Mouse (Mus musculus): ENCODE measurements at regions not wholly inside any gene's neighbourhood (a gene's known extent, or its start where the extent isn't known, plus 50 kb on each side); places are given as distances from the start of the nearest gene placed in this dataset.

GRCm38 (mm10) chr2:28287210-28287860, 94.5 kb downstream of the Olfm1 start:
- no peak for ATAC-seq (replicated peaks; ENCODE audit: low FRiP score, low TSS enrichment, poor library complexity, severe bottlenecking)

DNA sequence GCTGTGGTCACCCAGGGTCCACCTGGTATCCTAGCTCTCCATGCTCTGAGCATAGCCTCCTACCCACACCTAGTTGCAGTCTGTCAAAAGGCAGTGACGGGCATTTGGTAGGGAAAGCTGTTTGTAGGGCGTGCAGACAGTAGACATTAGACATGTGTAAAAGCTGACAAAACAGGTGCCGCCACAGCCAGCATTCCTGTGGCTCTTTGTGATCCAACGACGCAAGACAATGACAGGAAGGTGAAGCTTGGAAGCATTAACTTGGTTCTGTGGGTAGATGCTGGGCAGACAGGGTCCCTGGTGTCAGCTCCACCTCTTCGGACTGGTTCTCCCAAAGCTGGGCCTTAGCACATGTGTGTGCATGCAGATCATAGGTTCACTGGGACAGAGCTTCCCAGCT, 96.5 kb downstream of the Olfm1 start:
- no peak for ATAC-seq (replicated peaks; ENCODE audit: low FRiP score, low TSS enrichment, poor library complexity, severe bottlenecking)

DNA sequence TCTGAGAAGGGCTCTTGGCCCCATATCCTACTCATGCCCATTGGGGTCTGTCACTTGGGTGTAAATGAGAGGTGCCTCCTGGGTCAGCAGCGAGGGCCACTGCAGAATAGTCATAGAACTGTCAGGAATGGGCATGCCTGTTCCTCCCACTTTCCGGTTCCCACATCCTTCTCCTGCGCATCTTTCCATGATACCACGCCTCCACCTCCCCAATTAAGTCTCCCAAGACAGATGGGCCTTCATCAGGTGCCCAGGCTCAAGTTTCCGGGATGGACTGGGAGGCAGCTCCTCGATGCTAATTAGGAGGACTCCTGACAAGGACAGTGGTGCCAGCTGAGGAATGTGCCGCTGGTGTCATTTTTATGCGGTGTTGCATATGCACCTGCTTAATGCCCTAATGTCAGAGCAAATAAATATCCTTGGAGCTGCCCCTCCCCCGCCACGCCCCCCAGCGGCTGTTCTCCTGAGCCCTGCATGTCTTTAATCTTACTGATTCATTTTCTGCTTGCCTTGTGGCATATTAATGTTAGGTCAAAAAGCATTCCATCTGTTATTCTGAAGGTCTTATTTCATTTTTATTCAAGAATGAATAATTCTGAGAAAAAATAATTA, 97.2 kb downstream of the Olfm1 start:
- ATAC-seq (replicated peaks; ENCODE audit: low FRiP score, low TSS enrichment, poor library complexity, severe bottlenecking), result no peak

GRCm38 (mm10) chr2:28294509-28294908, 101.7 kb downstream of the Olfm1 start:
- no peak for ATAC-seq (replicated peaks; ENCODE audit: low FRiP score, low TSS enrichment, poor library complexity, severe bottlenecking)

- no peak for ATAC-seq (replicated peaks; ENCODE audit: low FRiP score, low TSS enrichment, poor library complexity, severe bottlenecking)
Measured at GRCm38 (mm10) chr2:28296183-28296582, 103.4 kb downstream of the Olfm1 start.

DNA sequence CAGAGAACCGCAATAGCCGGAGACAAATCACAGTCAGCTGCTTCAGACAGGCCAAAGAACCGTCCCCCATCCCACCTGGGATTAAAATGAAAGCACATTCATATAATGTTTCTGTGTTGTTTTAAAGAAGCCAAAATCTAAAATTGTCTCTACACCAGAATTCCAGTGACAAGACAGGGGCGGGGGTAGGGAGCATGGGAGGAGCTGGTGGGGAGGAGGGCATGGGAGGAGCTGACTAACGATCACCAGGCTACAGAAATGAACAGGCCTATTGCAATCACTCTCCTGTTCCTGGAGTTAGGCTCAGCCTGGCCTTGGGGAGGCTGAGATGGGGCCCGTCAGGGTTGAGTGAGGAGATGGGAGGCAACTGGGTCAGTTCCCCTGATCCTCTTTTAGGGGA, 105.9 kb downstream of the Olfm1 start:
- ATAC-seq (replicated peaks; ENCODE audit: low FRiP score, low TSS enrichment, poor library complexity, severe bottlenecking), result no peak

DNA sequence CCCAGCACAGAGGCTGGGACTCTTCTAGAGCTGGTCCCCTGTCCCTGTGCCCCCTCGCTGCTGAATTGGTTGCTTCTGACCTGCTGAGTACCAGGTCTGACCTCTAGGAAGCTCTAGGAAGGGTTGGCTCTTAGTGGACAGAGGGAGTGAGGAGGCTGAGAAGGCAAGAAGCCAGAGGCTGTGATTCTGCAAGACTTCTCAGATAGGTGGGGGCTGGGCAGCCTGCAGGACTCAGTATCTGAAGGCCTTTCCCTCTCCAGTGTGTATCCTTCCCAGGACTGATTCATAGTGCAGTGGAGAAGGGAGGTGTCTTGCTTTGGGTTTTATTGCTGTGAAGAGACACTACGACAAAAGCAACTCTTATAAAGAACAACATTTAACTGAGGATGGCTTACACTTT, 106.6 kb downstream of the Olfm1 start:
- ATAC-seq (replicated peaks; ENCODE audit: low FRiP score, low TSS enrichment, poor library complexity, severe bottlenecking), result no peak

DNA sequence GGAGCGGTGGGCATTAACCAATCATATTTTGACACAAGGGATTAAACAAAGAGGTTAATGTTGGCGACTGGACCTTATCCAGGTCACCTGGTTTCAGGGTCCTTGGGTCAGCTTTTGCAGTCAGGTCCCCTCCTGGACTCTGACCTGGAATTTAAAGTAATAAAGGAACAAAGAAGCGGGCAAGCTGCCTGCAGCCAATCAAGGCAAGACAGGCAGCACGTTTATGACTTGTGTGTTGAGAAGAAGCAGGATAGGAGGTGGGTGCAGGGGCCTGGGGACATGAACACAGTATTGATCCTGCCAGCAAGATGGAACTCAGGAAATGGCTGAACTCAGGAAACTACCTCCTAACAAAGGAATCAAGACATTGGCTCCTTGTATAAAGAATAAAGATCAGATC, 108.5 kb downstream of the Olfm1 start:
- ATAC-seq (replicated peaks; ENCODE audit: low FRiP score, low TSS enrichment, poor library complexity, severe bottlenecking), result no peak

- ATAC-seq (replicated peaks; ENCODE audit: low FRiP score, low TSS enrichment, poor library complexity, severe bottlenecking), result no peak
Measured at GRCm38 (mm10) chr2:28303936-28304335, 111.1 kb downstream of the Olfm1 start.

DNA sequence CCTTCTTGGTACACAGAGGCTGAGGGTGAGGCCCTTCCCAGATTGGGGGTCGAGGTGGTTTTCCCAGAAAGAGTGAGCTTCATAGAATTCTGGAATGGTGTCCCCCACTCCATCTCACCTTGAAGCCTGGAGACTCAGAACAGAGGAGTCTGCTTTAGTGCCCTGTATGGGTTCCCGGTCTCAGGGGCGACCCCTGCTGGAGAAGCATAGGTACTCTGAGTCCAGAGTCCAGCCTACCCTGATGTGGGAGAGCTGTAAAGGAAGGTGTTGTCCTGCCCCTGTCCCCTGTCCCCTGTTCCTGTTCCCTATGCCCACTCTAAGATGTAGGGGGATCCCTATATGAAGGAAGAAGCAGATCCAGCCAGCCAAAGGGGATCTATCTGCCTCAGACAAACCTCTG, 111.9 kb downstream of the Olfm1 start:
- peak; percentile 89 for ATAC-seq (replicated peaks; ENCODE audit: low FRiP score, low TSS enrichment, poor library complexity, severe bottlenecking)

- ATAC-seq (replicated peaks; ENCODE audit: low FRiP score, low TSS enrichment, poor library complexity, severe bottlenecking), result no peak
Measured at GRCm38 (mm10) chr2:28309122-28309521, 116.3 kb downstream of the Olfm1 start.

GRCm38 (mm10) chr2:28312212-28312611, 119.4 kb downstream of the Olfm1 start:
- ATAC-seq (replicated peaks; ENCODE audit: low FRiP score, low TSS enrichment, poor library complexity, severe bottlenecking), result no peak

DNA sequence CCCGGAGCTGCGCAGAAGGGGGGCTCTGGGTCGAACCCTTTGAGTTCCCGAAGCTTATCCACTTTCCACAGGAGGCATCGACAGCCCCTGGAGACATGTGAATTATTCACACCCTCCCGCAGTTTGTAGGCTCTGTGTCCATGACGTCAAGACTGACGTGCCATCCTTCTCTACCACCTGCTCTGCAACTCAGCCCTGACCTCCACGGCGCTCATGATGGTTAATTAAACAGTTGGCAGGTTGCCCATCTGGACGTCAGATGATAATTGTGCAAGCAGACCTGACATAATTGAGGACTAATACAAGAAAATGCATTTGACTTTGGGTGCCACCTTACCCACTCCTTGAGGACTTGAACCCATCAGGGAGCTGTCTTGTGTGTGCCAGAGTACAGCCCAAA, 121.1 kb upstream of the Ppp1r26 start:
- ATAC-seq (replicated peaks; ENCODE audit: low FRiP score, low TSS enrichment, poor library complexity, severe bottlenecking), result no peak

GRCm38 (mm10) chr2:28326056-28326455, 120.5 kb upstream of the Ppp1r26 start:
- no peak for ATAC-seq (replicated peaks; ENCODE audit: low FRiP score, low TSS enrichment, poor library complexity, severe bottlenecking)

GRCm38 (mm10) chr2:28326682-28327081, 119.9 kb upstream of the Ppp1r26 start:
- no peak for ATAC-seq (replicated peaks; ENCODE audit: low FRiP score, low TSS enrichment, poor library complexity, severe bottlenecking)

DNA sequence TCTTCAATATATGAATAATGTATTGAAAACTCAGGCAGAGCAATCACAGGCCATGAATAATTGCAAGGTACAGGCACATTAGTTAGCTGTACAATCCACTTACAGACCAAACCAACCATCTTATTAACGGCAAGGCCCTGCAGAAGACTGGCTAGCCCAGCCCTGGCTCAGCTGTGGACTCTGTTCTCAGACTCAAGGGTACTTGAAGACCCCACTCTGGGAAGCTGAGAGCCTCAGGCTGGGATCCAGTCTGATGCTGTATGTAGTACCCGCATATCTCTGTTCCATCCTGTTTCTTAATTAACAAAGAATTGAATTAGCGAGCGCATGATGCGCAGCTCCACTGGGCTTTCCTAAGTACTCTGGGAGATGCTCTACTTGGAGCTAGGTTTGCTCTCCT, 117.5 kb upstream of the Ppp1r26 start:
- no peak for ATAC-seq (replicated peaks; ENCODE audit: low FRiP score, low TSS enrichment, poor library complexity, severe bottlenecking)

DNA sequence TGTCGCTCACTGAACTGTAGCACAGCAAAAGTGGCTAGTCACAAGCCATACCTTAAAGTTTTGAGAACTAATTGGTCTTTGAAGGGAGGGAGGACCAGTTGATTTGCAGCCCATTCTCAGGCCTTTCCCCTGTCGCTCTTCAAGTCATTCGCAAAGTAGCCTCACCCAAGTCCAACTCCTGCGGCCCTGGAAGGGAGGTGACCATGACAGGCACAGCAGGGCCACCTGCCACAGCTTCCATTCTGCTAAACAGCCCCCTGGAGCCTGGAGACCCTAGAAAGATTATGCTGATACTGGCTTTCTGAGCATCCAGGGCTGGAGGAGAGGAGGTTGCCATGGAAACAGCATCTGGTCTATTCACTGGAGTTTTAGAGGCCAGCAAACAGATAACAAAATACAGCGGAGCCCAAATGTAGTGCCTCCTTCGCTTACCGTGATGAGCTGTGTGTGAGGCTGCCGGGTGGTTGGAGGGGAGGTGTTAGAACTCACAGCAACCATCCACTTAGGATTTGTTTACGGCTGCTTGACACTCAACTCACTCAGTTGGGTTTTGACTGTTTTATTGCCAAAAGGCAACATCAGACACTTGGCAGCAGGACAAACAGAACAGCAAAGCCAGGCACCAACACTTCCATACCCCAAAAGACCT, 111.3 kb upstream of the Ppp1r26 start:
- ATAC-seq (replicated peaks; ENCODE audit: low FRiP score, low TSS enrichment, poor library complexity, severe bottlenecking), result no peak

- ATAC-seq (replicated peaks; ENCODE audit: low FRiP score, low TSS enrichment, poor library complexity, severe bottlenecking), result no peak
Measured at GRCm38 (mm10) chr2:28335810-28336209, 110.8 kb upstream of the Ppp1r26 start.

DNA sequence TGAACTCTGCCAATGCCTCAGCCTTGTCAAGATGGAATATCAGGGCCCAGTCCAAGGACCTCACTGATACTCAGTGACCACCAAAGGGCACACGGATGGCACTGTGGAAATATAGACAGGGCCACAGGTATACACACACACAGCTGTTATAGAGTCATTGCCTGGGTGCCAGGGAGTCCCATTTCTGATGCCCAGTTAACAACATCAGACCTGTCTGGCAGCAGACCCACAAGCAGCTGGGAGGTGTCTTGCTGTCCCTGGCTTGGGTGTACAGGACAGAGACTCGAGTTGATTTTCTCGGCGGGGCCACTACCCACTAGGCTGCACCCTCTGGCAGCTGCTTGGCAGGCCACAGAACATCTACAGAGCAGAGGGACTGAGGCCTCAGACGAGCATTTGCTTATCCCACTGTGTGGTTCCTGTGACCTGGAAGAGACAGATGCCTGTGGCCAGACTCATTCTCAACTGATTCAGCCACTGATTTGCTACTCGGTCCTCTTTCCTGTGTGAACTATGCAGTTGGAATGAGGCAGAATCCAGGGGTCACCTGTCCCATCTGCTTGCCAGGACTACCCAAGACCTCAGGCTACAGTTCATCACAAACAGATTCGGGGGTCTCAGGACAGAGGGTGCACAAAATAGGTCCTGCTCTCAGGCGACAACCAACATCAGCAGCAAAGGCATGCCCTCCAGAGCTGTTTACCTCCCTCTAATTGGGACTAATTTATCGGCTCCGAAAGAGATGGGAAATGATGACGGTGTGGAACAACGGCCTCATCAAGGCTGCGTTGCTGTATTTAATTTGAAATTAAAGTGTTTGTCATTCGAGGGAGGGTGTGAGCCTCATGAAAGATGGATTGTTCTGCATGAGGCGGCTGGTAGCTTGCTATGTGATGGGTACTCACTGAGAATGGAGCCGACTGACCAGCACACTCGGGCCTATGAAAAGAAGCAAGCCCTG, 110.0 kb upstream of the Ppp1r26 start:
- ATAC-seq (replicated peaks; ENCODE audit: low FRiP score, low TSS enrichment, poor library complexity, severe bottlenecking), result no peak

- no peak for ATAC-seq (replicated peaks; ENCODE audit: low FRiP score, low TSS enrichment, poor library complexity, severe bottlenecking)
Measured at GRCm38 (mm10) chr2:28337561-28337960, 109.0 kb upstream of the Ppp1r26 start.
